ENCODE assay signal across 9 mouse cellular contexts in the genomic region with DNA sequence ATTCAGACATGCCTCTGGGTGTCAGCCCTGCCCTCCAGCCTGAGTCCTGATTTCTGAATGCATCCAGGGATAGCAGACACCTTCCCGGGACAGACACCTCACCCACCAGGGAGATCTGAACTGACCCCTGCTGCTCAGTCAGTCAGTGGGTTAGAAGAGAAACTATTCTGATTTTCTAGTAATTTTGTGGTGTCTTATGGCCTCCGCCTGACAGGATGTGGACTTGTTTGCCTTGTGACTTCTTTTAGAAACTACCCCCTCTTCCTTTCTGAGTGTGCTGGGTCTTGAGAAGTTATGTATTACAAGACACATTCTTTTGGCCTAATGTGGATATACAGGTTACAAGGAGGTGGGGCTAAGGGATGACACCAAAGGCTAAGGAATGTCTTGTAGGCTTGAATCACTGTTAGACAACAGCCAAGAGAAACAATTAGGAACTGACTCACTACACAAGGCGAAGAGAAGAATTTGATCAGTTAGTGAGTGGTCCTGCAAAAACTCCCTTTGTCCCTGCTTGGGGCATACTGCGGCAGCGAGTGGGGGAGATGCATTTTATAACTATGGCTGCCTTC. TPM values are rescaled to one million over a fixed set of nuclear protein-coding genes. Genes with fewer than 3 reads are reported as not detected.
DNase-seq lines count a peak whose midpoint lies in the region; ATAC-seq and TF ChIP-seq lines count a peak whose summit lies in the region.
"Had no signal": no experiment of that assay in that cellular context is flagged by ENCODE, and none has a peak within 500 bp of the region (broad histone marks: within the 10 kb centered on the region; RNA-seq: fewer than 3 reads in every experiment).

No protein-coding gene starts in this region.

- no peak for ATAC-seq in heart, embryonic 14.5 days (ENCODE audit: insufficient number of reproducible peaks, insufficient read depth, low FRiP score, low read depth)
- ATAC-seq in forebrain, embryonic 16.5 days: no peak
- ATAC-seq in midbrain, embryonic 14.5 days (ENCODE audit: low FRiP score, low TSS enrichment): no peak
- ATAC-seq in megakaryocyte-erythroid progenitor cell, adult 5-6 weeks (replicated peaks; ENCODE audit: low FRiP score, low TSS enrichment, poor library complexity, severe bottlenecking): no peak
- ATAC-seq in lung, postnatal 0 days: no peak

- no peak overlapping the region for H3K4me3 ChIP-seq in heart, embryonic 14.5 days (ENCODE audit: control insufficient read depth in 1 of 2, insufficient read depth in 1 of 2, low read depth in 1 of 2, low read length in 2 of 2)
- peak overlapping the region; percentile 23 for H3K4me3 ChIP-seq in forebrain, embryonic 16.5 days (replicated peaks; ENCODE audit: low read length)
- H3K4me3 ChIP-seq in midbrain, embryonic 14.5 days (replicated peaks; ENCODE audit: low read depth, low read length): 0 out of 2 replicates have a peak overlapping the region, but pooled peaks have one; percentile 16
- H3K4me3 ChIP-seq in lung, postnatal 0 days (ENCODE audit: low read depth, low read length): no peak overlapping the region

- TF ChIP-seq CTCF in lung, postnatal 0 days (IDR thresholded peaks at IDR 0.05): no peak

- H3K9ac ChIP-seq in heart, embryonic 14.5 days (ENCODE audit: low read length): no peak overlapping the region
- H3K9ac ChIP-seq in forebrain, embryonic 16.5 days (replicated peaks; ENCODE audit: low read depth, low read length): peak overlapping the region; percentile 25; the same call in 1 of the 2 replicates
- H3K9ac ChIP-seq in midbrain, embryonic 14.5 days (replicated peaks; ENCODE audit: low read length): peak overlapping the region; percentile 20; the same call in 1 of the 2 replicates
- no peak overlapping the region for H3K9ac ChIP-seq in lung, postnatal 0 days (replicated peaks; ENCODE audit: low read depth)

- peaks cover 65% of the 10 kb centered on the region for H3K36me3 ChIP-seq in heart, embryonic 14.5 days (ENCODE audit: control insufficient read depth, insufficient read depth, low read length)
- H3K36me3 ChIP-seq in forebrain, embryonic 16.5 days (ENCODE audit: control insufficient read depth, insufficient read depth): peaks cover 16% of the 10 kb centered on the region
- peaks cover 55% of the 10 kb centered on the region for H3K36me3 ChIP-seq in midbrain, embryonic 14.5 days (ENCODE audit: control insufficient read depth, insufficient read depth, low read length)
- H3K36me3 ChIP-seq in lung, postnatal 0 days (ENCODE audit: insufficient read depth, low read length): no peaks in the 10 kb centered on the region; the same call in 1 of the 2 replicates

- DNase-seq in heart, adult 18-20 months: no peak
- DNase-seq in Muller cell, postnatal 12 days (ENCODE audit: inconsistent ontology term): peak; percentile 88
- no peak for DNase-seq in midbrain, embryonic 14.5 days
- no peak for DNase-seq in B cell, adult 2 months
- DNase-seq in lung, postnatal 0 days (ENCODE audit: low spot score): no peak
- DNase-seq: lung, postnatal 14 days had no signal

- H3K27ac ChIP-seq in heart, embryonic 14.5 days (replicated peaks in 1 of 2; ENCODE audit: control insufficient read depth in 1 of 2, insufficient read depth in 1 of 2, low read depth in 2 of 2, low read length in 2 of 2): peak overlapping the region in 1 of 2 experiments; percentile 31; a peak in 3 of 4 replicates
- H3K27ac ChIP-seq in forebrain, embryonic 16.5 days (ENCODE audit: low read length): peak overlapping the region; percentile 72
- H3K27ac ChIP-seq in midbrain, embryonic 14.5 days (replicated peaks; ENCODE audit: low read depth, low read length): peak overlapping the region; percentile 20; the same call in 1 of the 2 replicates
- no peak overlapping the region for H3K27ac ChIP-seq in lung, postnatal 0 days (ENCODE audit: low read length)

- peaks cover 10 to 25% of the 10 kb centered on the region in 2 experiments for H3K4me1 ChIP-seq in heart, embryonic 14.5 days (ENCODE audit: control insufficient read depth in 2 of 2, insufficient read depth in 2 of 2, low read length in 2 of 2)
- peaks cover 96% of the 10 kb centered on the region for H3K4me1 ChIP-seq in forebrain, embryonic 16.5 days (replicated peaks; ENCODE audit: control insufficient read depth, insufficient read depth, low read length)
- peaks cover 95% of the 10 kb centered on the region for H3K4me1 ChIP-seq in midbrain, embryonic 14.5 days (ENCODE audit: control insufficient read depth, insufficient read depth, low read length)
- H3K4me1 ChIP-seq in lung, postnatal 0 days (ENCODE audit: insufficient read depth, low read depth, low read length): peaks cover 6% of the 10 kb centered on the region; the same call in 1 of the 2 replicates

- H3K4me2 ChIP-seq in heart, embryonic 14.5 days (ENCODE audit: low read length): 0 out of 2 replicates have a peak overlapping the region, but pooled peaks have one; percentile 11
- H3K4me2 ChIP-seq in forebrain, embryonic 16.5 days (ENCODE audit: low read length): peak overlapping the region; percentile 86
- peak overlapping the region; percentile 89 for H3K4me2 ChIP-seq in midbrain, embryonic 14.5 days (ENCODE audit: low read length)
- H3K4me2 ChIP-seq in lung, postnatal 0 days (replicated peaks; ENCODE audit: low read depth, low read length): no peak overlapping the region

- H3K9me3 ChIP-seq in heart, embryonic 14.5 days (ENCODE audit: control insufficient read depth, low read length): no peaks in the 10 kb centered on the region
- no peaks in the 10 kb centered on the region for H3K9me3 ChIP-seq in forebrain, embryonic 16.5 days (ENCODE audit: control insufficient read depth, low read length)
- no peaks in the 10 kb centered on the region for H3K9me3 ChIP-seq in midbrain, embryonic 14.5 days (ENCODE audit: control insufficient read depth, low read length)
- H3K9me3 ChIP-seq in lung, postnatal 0 days (ENCODE audit: low read length): no peaks in the 10 kb centered on the region

- no peak for TF ChIP-seq EP300 in lung, postnatal 0 days (IDR thresholded peaks at IDR 0.05)

- 63% methylated on average over 5 of the region's 5 CpGs for WGBS in heart, embryonic 14.5 days
- 27% methylated on average over 5 of the region's 5 CpGs for WGBS in forebrain, embryonic 16.5 days
- WGBS in midbrain, embryonic 14.5 days: 28% methylated on average over 5 of the region's 5 CpGs
- WGBS in lung, postnatal 0 days: 70% methylated on average over 5 of the region's 5 CpGs

- H3K27me3 ChIP-seq in heart, embryonic 14.5 days (ENCODE audit: control insufficient read depth, insufficient read depth, low read length): no peaks in the 10 kb centered on the region
- no peaks in the 10 kb centered on the region for H3K27me3 ChIP-seq in forebrain, embryonic 16.5 days (replicated peaks; ENCODE audit: control insufficient read depth, insufficient read depth, low read length)
- H3K27me3 ChIP-seq in midbrain, embryonic 14.5 days (ENCODE audit: control insufficient read depth, insufficient read depth, low read length): no peaks in the 10 kb centered on the region
- no peaks in the 10 kb centered on the region for H3K27me3 ChIP-seq in lung, postnatal 0 days (replicated peaks; ENCODE audit: insufficient read depth, low read length)

RNA-seq across cellular contexts. Expression of a gene that starts 8.7 kb away (rescaled TPM):
- polyA plus RNA-seq in heart, embryonic 14.5 days (2014; fragmentation: Nextera tagmentation; extraction: Ambion mirVana): 3.5 and 5.1 TPM in 2 replicates
- 1 to 10 TPM; 7.4 to 8.8 TPM for total RNA-seq in heart, adult 18-20 months (2021)
- 133 and 143 TPM in 2 replicates for polyA plus RNA-seq in forebrain, embryonic 16.5 days (2015; fragmentation: Nextera tagmentation; extraction: Ambion mirVana)
- polyA plus RNA-seq in midbrain, embryonic 14.5 days (2014; fragmentation: Nextera tagmentation; extraction: Ambion mirVana): 94.2 and 99.0 TPM in 2 replicates
- 2.1 and 3.9 TPM in 2 replicates for total RNA-seq in megakaryocyte-erythroid progenitor cell, adult 5-6 weeks (2014; fragmentation: Nextera tagmentation)
- total RNA-seq in megakaryocyte-erythroid progenitor cell, adult 5-6 weeks (2017): 3.9 and 4.6 TPM in 2 replicates
- 2.6 and 4.0 TPM in 2 replicates for polyA plus RNA-seq in lung, postnatal 0 days (2015; fragmentation: Nextera tagmentation; extraction: Ambion mirVana)

RNA-seq across cellular contexts. Expression of a gene that starts 51.4 kb away (rescaled TPM):
- polyA plus RNA-seq in heart, embryonic 14.5 days (2014; fragmentation: Nextera tagmentation; extraction: Ambion mirVana): 38.3 and 39.1 TPM in 2 replicates
- 10 to 100 TPM; 22.3 to 24.2 TPM for total RNA-seq in heart, adult 18-20 months (2021)
- polyA plus RNA-seq in forebrain, embryonic 16.5 days (2015; fragmentation: Nextera tagmentation; extraction: Ambion mirVana): 32.8 and 38.7 TPM in 2 replicates
- 32.4 and 38.7 TPM in 2 replicates for polyA plus RNA-seq in midbrain, embryonic 14.5 days (2014; fragmentation: Nextera tagmentation; extraction: Ambion mirVana)
- 4.1 and 10.7 TPM in 2 replicates for total RNA-seq in megakaryocyte-erythroid progenitor cell, adult 5-6 weeks (2014; fragmentation: Nextera tagmentation)
- 6.2 and 9.4 TPM in 2 replicates for total RNA-seq in megakaryocyte-erythroid progenitor cell, adult 5-6 weeks (2017)
- 23.6 and 26.6 TPM in 2 replicates for polyA plus RNA-seq in lung, postnatal 0 days (2015; fragmentation: Nextera tagmentation; extraction: Ambion mirVana)

Comparison
In these comparisons a context has a peak if more than half of its experiments do, and no peak if none do; other contexts are left out.
1. H3K4me3 ChIP-seq: peak in forebrain, embryonic 16.5 days (single experiment) and midbrain, embryonic 14.5 days (single experiment); none in heart, embryonic 14.5 days (0 of 2) and lung, postnatal 0 days (single experiment).
2. H3K9ac ChIP-seq: peak in forebrain, embryonic 16.5 days (single experiment) and midbrain, embryonic 14.5 days (single experiment); none in heart, embryonic 14.5 days (single experiment) and lung, postnatal 0 days (single experiment).
3. RNA of a gene that starts 8.7 kb away (polyA plus RNA-seq): 133 to 143 TPM in forebrain, embryonic 16.5 days and 94.2 to 99.0 TPM in midbrain, embryonic 14.5 days; 3.5 to 5.1 TPM in heart, embryonic 14.5 days and 2.6 to 4.0 TPM in lung, postnatal 0 days; every median in the first group is over 10 times any median in the second.